Mouse (Mus musculus): ENCODE results near the gene Dclk1. TPM values are rescaled to one million over a fixed set of nuclear protein-coding genes. Genes with fewer than 3 reads are reported as not detected.

Gene Dclk1
- polyA plus RNA-seq, 1 experiment from 2014 or later, result 75.0 TPM

DNA sequence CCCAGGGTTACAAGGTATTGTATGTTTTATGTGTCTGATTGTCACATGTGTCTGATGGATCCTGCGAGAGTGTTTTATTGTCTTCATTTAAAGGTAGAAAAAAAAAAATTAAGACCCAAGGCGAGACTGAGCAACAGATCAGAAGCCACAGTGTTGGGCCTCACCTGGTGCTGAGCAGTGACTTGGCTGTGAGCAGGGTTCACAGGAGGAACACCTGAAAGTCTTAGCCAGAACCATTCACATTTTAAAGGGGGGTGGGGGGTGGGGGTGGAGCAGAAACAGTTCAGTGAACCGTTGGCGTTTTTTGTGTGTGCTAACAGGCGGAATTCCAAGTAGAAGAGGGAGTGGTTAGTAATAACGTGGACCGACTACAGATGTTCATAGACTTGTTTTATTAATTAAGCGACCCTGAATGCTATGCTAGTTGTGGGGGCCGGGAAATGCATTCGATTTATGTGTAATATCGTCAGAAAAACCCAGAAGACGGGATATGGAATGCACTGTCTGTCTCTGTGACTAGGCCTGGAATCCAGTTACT, 345.3 kb downstream of the Dclk1 start:
- DNase-seq (ENCODE audit: low spot score), result no peak
- Histone ChIP-seq H3K36me3 (ENCODE audit: control insufficient read depth, insufficient read depth, low read length) (no peaks in the 10 kb centered on the region), H3K9ac (ENCODE audit: low read depth, low read length) (no peak overlapping the region), H3K27me3 (replicated peaks; ENCODE audit: control insufficient read depth, insufficient read depth, low read length) (no peaks in the 10 kb centered on the region), H3K4me1 (ENCODE audit: control insufficient read depth, insufficient read depth, low read length) (peaks cover 31% of the 10 kb centered on the region), H3K9me3 (ENCODE audit: control insufficient read depth, low read length) (no peaks in the 10 kb centered on the region), H3K4me2 (ENCODE audit: low read depth, low read length) (no peak overlapping the region), H3K27ac (replicated peaks; ENCODE audit: low read depth, low read length) (peak overlapping the region; percentile 79), H3K4me3 (ENCODE audit: low read depth, low read length) (no peak overlapping the region)
- 0 out of 2 replicates have a peak, but pooled peaks have one; percentile 13 for ATAC-seq (ENCODE audit: low read depth)
- WGBS, result 19% methylated on average over 12 of the region's 12 CpGs

DNA sequence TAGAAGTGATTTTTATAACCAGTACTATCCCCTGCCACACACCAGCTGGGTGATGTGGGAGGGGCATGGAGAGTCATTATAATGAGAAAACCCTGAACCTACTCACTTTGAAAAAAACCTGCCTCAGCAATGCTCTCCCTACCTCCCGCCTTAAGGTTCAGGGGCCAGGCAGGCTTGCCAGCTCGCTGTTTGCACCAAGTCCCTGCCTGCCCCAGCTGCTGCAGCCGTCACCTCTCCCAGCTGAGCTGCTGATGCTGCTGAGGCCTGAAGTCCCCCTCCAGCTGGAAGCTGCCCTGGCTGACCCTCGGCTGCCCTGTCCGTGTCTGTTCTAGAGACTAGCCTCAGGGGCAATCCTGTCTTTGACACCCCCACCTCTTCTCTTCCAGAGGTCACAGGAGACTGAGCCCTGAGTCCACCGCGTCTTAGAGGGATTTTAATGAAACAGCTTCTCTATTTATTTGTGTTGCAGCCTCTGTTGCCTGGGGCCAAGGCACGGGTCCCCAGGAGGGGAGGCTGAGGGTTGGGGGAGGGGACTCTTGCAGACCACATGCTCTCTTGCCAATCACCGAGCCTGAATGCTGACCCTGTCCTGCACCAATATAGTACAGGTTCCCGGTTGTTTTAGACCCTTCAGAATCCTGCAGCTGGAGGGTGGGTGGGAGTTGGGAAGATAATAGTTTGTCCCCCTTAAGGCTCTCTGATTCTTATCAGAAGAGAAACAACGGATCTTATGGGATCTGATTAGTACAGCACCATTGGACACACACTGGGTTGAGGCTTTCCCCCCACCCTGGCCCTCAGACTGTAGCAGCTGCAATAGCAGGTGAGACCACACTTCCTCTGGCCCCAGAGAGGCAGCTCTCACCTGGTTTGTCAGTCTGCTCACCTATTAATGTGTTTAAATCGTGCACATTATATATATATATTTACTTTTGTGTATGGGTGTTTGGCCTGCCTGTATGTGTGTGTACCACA, 346.1 kb downstream of the Dclk1 start:
- Histone ChIP-seq H3K4me3 (ENCODE audit: low read depth, low read length) (no peak overlapping the region), H3K4me2 (ENCODE audit: low read depth, low read length) (no peak overlapping the region), H3K27me3 (replicated peaks; ENCODE audit: control insufficient read depth, insufficient read depth, low read length) (no peaks in the 10 kb centered on the region), H3K4me1 (ENCODE audit: control insufficient read depth, insufficient read depth, low read length) (peaks cover 31% of the 10 kb centered on the region), H3K27ac (replicated peaks; ENCODE audit: low read depth, low read length) (peak overlapping the region; percentile 79), H3K36me3 (ENCODE audit: control insufficient read depth, insufficient read depth, low read length) (no peaks in the 10 kb centered on the region), H3K9me3 (ENCODE audit: control insufficient read depth, low read length) (no peaks in the 10 kb centered on the region), H3K9ac (ENCODE audit: low read depth, low read length) (peak overlapping the region; percentile 40; the same call in 1 of the 2 replicates)
- DNase-seq (ENCODE audit: low spot score) (peak; percentile 68), ATAC-seq (ENCODE audit: low read depth) (peak; percentile 84)
- 11% methylated on average over 12 of the region's 12 CpGs for WGBS

Other genes starting within 250 kb of the Dclk1 start
- gene Ccna1, start 186.9 kb upstream of the Dclk1 start, polyA plus RNA-seq (2014; fragmentation: Nextera tagmentation; extraction: Ambion mirVana), result 2.2 and 5.1 TPM in 2 replicates
- gene Spg20, start 130.3 kb upstream of the Dclk1 start, polyA plus RNA-seq (2014; fragmentation: Nextera tagmentation; extraction: Ambion mirVana), result 67.3 and 78.3 TPM in 2 replicates
- 0.09 and 0.22 TPM in 2 replicates for gene Ccdc169, start 105.0 kb upstream of the Dclk1 start, polyA plus RNA-seq (2014; fragmentation: Nextera tagmentation; extraction: Ambion mirVana)
- gene Sohlh2, start 60.3 kb upstream of the Dclk1 start, polyA plus RNA-seq (2014; fragmentation: Nextera tagmentation; extraction: Ambion mirVana), result 0.15 TPM in 1 of 2 replicates, not detected in the other
- not detected in 2 replicates for gene Gm21954, start 229.8 kb downstream of the Dclk1 start, polyA plus RNA-seq (2014; fragmentation: Nextera tagmentation; extraction: Ambion mirVana)

All from embryonic facial prominence, embryonic 14.5 days (tissue).